Mouse (Mus musculus) liver, embryonic 16.5 days (tissue): ENCODE measurements around the gene Coq7. TPM values are rescaled to one million over a fixed set of nuclear protein-coding genes. Genes with fewer than 3 reads are reported as not detected.

Experiments
- ATAC-seq: fragments of 200-750 bp; cut with Nextera tagmentation; 2 replicates; pipeline ENCODE4 v1.8.0; 2017; ENCODE audit warnings: low read depth, mild to moderate bottlenecking, moderate number of reproducible peaks, moderate library complexity
- H3K27ac ChIP-seq: fragments of 300-500 bp; sonication (generic); 2 replicates; pipeline ENCODE4 v1.5.1; 2014; ENCODE audit warnings: mild to moderate bottlenecking, low read length
- H3K27me3 ChIP-seq: fragments of 300-500 bp; sonication (generic); 2 replicates; pipeline ENCODE4 v1.6.1; 2014; ENCODE audit warnings: low read depth, low read length, mixed read lengths; ENCODE audit not compliant: control insufficient read depth, insufficient read depth
- H3K36me3 ChIP-seq: fragments of 300-500 bp; sonication (generic); 2 replicates; pipeline ENCODE4 v1.6.1; 2014; ENCODE audit warnings: mild to moderate bottlenecking; ENCODE audit not compliant: control insufficient read depth, insufficient read depth
- H3K4me1 ChIP-seq: fragments of 300-500 bp; sonication (generic); 2 replicates; pipeline ENCODE4 v1.6.1; 2014; ENCODE audit warnings: low read depth, low read length, mixed read lengths; ENCODE audit not compliant: control insufficient read depth
- H3K4me2 ChIP-seq: fragments of 300-500 bp; sonication (generic); 2 replicates; pipeline ENCODE4 v1.6.1; 2014; ENCODE audit warnings: low read depth, low read length, mixed read lengths
- H3K4me3 ChIP-seq: fragments of 300-500 bp; sonication (generic); 2 replicates; pipeline ENCODE4 v1.5.1; 2014; ENCODE audit warnings: low read depth, mild to moderate bottlenecking, low read length
- H3K9ac ChIP-seq: fragments of 300-500 bp; sonication (generic); 2 replicates; pipeline ENCODE4 v1.6.1; 2014; ENCODE audit warnings: low read depth, low read length
- H3K9me3 ChIP-seq: fragments of 300-500 bp; sonication (generic); replicated peaks from 2 replicates; pipeline ENCODE4 v1.6.1; 2016; ENCODE audit warnings: low read length; ENCODE audit not compliant: control insufficient read depth
- WGBS: fragments of 180-500 bp; shearing (Covaris S2); extraction: QIAGEN DNeasy Blood & Tissue Kit; methylation state at CpG from one replicate; pipeline ENCODE4 v1.1.7; 2014; ENCODE audit not compliant: insufficient replicate concordance; 5-methylcytosine and 5-hydroxymethylcytosine counted together
- polyA plus RNA-seq: library from polyadenylated mRNA; unstranded; fragments of >200 nt; fragmentation: Nextera tagmentation; extraction: Ambion mirVana; gene quantifications from 2 replicates; pipeline ENCODE4 v1.2.1, GENCODE M21; 2015

The Coq7 gene
- 31.5 and 32.7 TPM in 2 replicates for polyA plus RNA-seq

GRCm38 (mm10) chr7:118533178-118533578 is at the start of gene Coq7:
Gene Coq7, minus strand, starts transcription at chr7:118533356.
- peak within 1 kb of the TSS; percentile 92 for H3K27ac ChIP-seq
- peak; percentile 99 for ATAC-seq
- peak within 1 kb of the TSS; percentile 83 for H3K4me2 ChIP-seq
- WGBS: 0% methylated on average over 31 of the region's 31 CpGs
- peak within 1 kb of the TSS; percentile 85 for H3K9ac ChIP-seq
- no peaks in the 10 kb centered on the region for H3K9me3 ChIP-seq
- H3K36me3 ChIP-seq: no peaks in the 10 kb centered on the region
- peak within 1 kb of the TSS; percentile 93 for H3K4me3 ChIP-seq
- no peaks in the 10 kb centered on the region; the same call in 1 of the 2 replicates for H3K4me1 ChIP-seq
- no peaks in the 10 kb centered on the region for H3K27me3 ChIP-seq

GRCm38 (mm10) chr7:118579938-118580337 is 46.8 kb upstream of the Coq7 start:
- H3K4me2 ChIP-seq: no peak overlapping the region
- no peak overlapping the region for H3K27ac ChIP-seq
- WGBS: 55% methylated on average over 2 of the region's 2 CpGs
- H3K27me3 ChIP-seq: peaks cover 7% of the 10 kb centered on the region
- H3K9ac ChIP-seq: no peak overlapping the region
- H3K4me3 ChIP-seq: no peak overlapping the region
- no peak for ATAC-seq
- no peaks in the 10 kb centered on the region for H3K36me3 ChIP-seq
- no peaks in the 10 kb centered on the region for H3K9me3 ChIP-seq
- H3K4me1 ChIP-seq: no peaks in the 10 kb centered on the region

- H3K27ac ChIP-seq: no peak overlapping the region
Measured at GRCm38 (mm10) chr7:118578269-118578668, 45.1 kb upstream of the Coq7 start.

GRCm38 (mm10) chr7:118572039-118572438 is 38.9 kb upstream of the Coq7 start:
- Histone ChIP-seq H3K4me3 (no peak overlapping the region), H3K27ac (no peak overlapping the region), H3K9ac (no peak overlapping the region), H3K4me2 (no peak overlapping the region), H3K27me3 (no peaks in the 10 kb centered on the region), H3K9me3 (no peaks in the 10 kb centered on the region), H3K36me3 (no peaks in the 10 kb centered on the region), H3K4me1 (no peaks in the 10 kb centered on the region)
- 44% methylated on average over 5 of the region's 5 CpGs for WGBS
- ATAC-seq: peak; percentile 66

More at GRCm38 (mm10) chr7:118578269-118578668, 45.1 kb upstream of the Coq7 start:
- no peak for ATAC-seq
- Histone ChIP-seq H3K4me3 (no peak overlapping the region), H3K36me3 (no peaks in the 10 kb centered on the region), H3K27me3 (no peaks in the 10 kb centered on the region), H3K9ac (no peak overlapping the region), H3K4me2 (no peak overlapping the region), H3K4me1 (no peaks in the 10 kb centered on the region), H3K9me3 (no peaks in the 10 kb centered on the region)
- WGBS: 39% methylated on average over 3 of the region's 3 CpGs

GRCm38 (mm10) chr7:118571350-118571749 is 38.2 kb upstream of the Coq7 start:
- 42% methylated on average over 5 of the region's 5 CpGs for WGBS
- Histone ChIP-seq H3K27ac (no peak overlapping the region), H3K9ac (no peak overlapping the region)

GRCm38 (mm10) chr7:118569121-118569543 is 36.0 kb upstream of the Coq7 start:
- H3K27me3 ChIP-seq: no peaks in the 10 kb centered on the region
- 64% methylated on average over 6 of the region's 6 CpGs for WGBS
- no peaks in the 10 kb centered on the region for H3K9me3 ChIP-seq
- no peak overlapping the region for H3K4me2 ChIP-seq
- H3K36me3 ChIP-seq: no peaks in the 10 kb centered on the region
- no peak overlapping the region for H3K9ac ChIP-seq
- no peak overlapping the region for H3K27ac ChIP-seq
- ATAC-seq: no peak
- H3K4me1 ChIP-seq: no peaks in the 10 kb centered on the region
- no peak overlapping the region for H3K4me3 ChIP-seq

More at GRCm38 (mm10) chr7:118571350-118571749, 38.2 kb upstream of the Coq7 start:
- Histone ChIP-seq H3K36me3 (no peaks in the 10 kb centered on the region), H3K4me2 (no peak overlapping the region), H3K27me3 (no peaks in the 10 kb centered on the region), H3K4me1 (no peaks in the 10 kb centered on the region), H3K9me3 (no peaks in the 10 kb centered on the region), H3K4me3 (no peak overlapping the region)
- ATAC-seq: no peak

- no peak overlapping the region for H3K27ac ChIP-seq
- H3K36me3 ChIP-seq: no peaks in the 10 kb centered on the region
- no peak overlapping the region for H3K4me3 ChIP-seq
- H3K9me3 ChIP-seq: no peaks in the 10 kb centered on the region
- no peaks in the 10 kb centered on the region for H3K27me3 ChIP-seq
- ATAC-seq: no peak
- no peaks in the 10 kb centered on the region for H3K4me1 ChIP-seq
- no peak overlapping the region for H3K4me2 ChIP-seq
- WGBS: 68% methylated on average over 2 of the region's 2 CpGs
- H3K9ac ChIP-seq: no peak overlapping the region
Measured at GRCm38 (mm10) chr7:118554290-118554689, 21.1 kb upstream of the Coq7 start.

GRCm38 (mm10) chr7:118553881-118554280 is 20.7 kb upstream of the Coq7 start:
- H3K9ac ChIP-seq: no peak overlapping the region
- no peaks in the 10 kb centered on the region for H3K4me1 ChIP-seq
- no peaks in the 10 kb centered on the region for H3K27me3 ChIP-seq
- H3K27ac ChIP-seq: no peak overlapping the region
- H3K4me2 ChIP-seq: no peak overlapping the region
- no peak for ATAC-seq
- no peak overlapping the region for H3K4me3 ChIP-seq
- no peaks in the 10 kb centered on the region for H3K9me3 ChIP-seq
- 61% methylated on average over 4 of the region's 4 CpGs for WGBS
- no peaks in the 10 kb centered on the region for H3K36me3 ChIP-seq

- ATAC-seq: no peak
- H3K9ac ChIP-seq: no peak overlapping the region
- H3K4me1 ChIP-seq: no peaks in the 10 kb centered on the region
- H3K27ac ChIP-seq: no peak overlapping the region
- no peaks in the 10 kb centered on the region for H3K27me3 ChIP-seq
- no peak overlapping the region for H3K4me3 ChIP-seq
- no peaks in the 10 kb centered on the region for H3K9me3 ChIP-seq
- no peaks in the 10 kb centered on the region for H3K36me3 ChIP-seq
- 68% methylated on average over 10 of the region's 10 CpGs for WGBS
- no peak overlapping the region for H3K4me2 ChIP-seq
Measured at GRCm38 (mm10) chr7:118547451-118547850, 14.3 kb upstream of the Coq7 start.
